In genomic region chr7:92638050-92638449, GRCm38 (mm10) we compare ENCODE assay signal across 8 mouse cellular contexts. TPM values are rescaled to one million over a fixed set of nuclear protein-coding genes. Genes with fewer than 3 reads are reported as not detected.
DNase-seq lines count a peak whose midpoint lies in the region; ATAC-seq and TF ChIP-seq lines count a peak whose summit lies in the region.

No protein-coding gene starts in this region.

- WGBS in forebrain, embryonic 10.5 days = 93% methylated on average over 5 of the region's 5 CpGs
- WGBS in limb, embryonic 15.5 days = 88% methylated on average over 5 of the region's 5 CpGs

- no peak overlapping the region for H3K27ac ChIP-seq in left cerebral cortex, adult 2 months
- H3K27ac ChIP-seq in forebrain, embryonic 10.5 days = no peak overlapping the region
- no peak overlapping the region for H3K27ac ChIP-seq in limb, embryonic 15.5 days

- H3K27me3 ChIP-seq in forebrain, embryonic 10.5 days (ENCODE audit: poor library complexity, severe bottlenecking) = peaks cover 8% of the 10 kb centered on the region
- H3K27me3 ChIP-seq in limb, embryonic 15.5 days = no peaks in the 10 kb centered on the region
- H3K27me3 ChIP-seq in splenic B cell, adult 2 months (ENCODE audit: control insufficient read depth, insufficient read depth, low read length, poor library complexity, severe bottlenecking) = no peaks in the 10 kb centered on the region

- no peaks in the 10 kb centered on the region for H3K9me3 ChIP-seq in forebrain, embryonic 10.5 days
- no peaks in the 10 kb centered on the region for H3K9me3 ChIP-seq in limb, embryonic 15.5 days

- DNase-seq in left cerebral cortex, adult 2 months (ENCODE audit: extremely low spot score in 1 of 2, low spot score in 2 of 2) = no peak
- DNase-seq in left cerebral cortex, postnatal 36 days (ENCODE audit: low spot score in 2 of 2) = no peak
- DNase-seq in forebrain, embryonic 10.5 days (ENCODE audit: extremely low spot score, low spot score) = no peak
- DNase-seq in splenic B cell, adult 2 months (ENCODE audit: low read depth, low spot score) = peak; percentile 46
- no peak for DNase-seq in right cerebral cortex, postnatal 10 days (ENCODE audit: low spot score in 2 of 2)
- no peak for DNase-seq in urinary bladder, adult 18-20 months (ENCODE audit: low spot score in 2 of 2)

- peaks cover 44% of the 10 kb centered on the region for H3K36me3 ChIP-seq in forebrain, embryonic 10.5 days (replicated peaks)
- peaks cover 11% of the 10 kb centered on the region; the same call in 1 of the 2 replicates for H3K36me3 ChIP-seq in limb, embryonic 15.5 days
- no peaks in the 10 kb centered on the region for H3K36me3 ChIP-seq in splenic B cell, adult 2 months (ENCODE audit: control insufficient read depth, insufficient read depth, low read length, poor library complexity, severe bottlenecking)

- peak overlapping the region; percentile 85 for H3K4me3 ChIP-seq in left cerebral cortex, adult 2 months
- peak overlapping the region; percentile 88 for H3K4me3 ChIP-seq in forebrain, embryonic 10.5 days
- peak overlapping the region; percentile 71 for H3K4me3 ChIP-seq in limb, embryonic 15.5 days

- H3K4me2 ChIP-seq in limb, embryonic 15.5 days = peak overlapping the region; percentile 69; the same call in 1 of the 2 replicates

- peaks cover 20% of the 10 kb centered on the region for H3K4me1 ChIP-seq in forebrain, embryonic 10.5 days
- peaks cover 12% of the 10 kb centered on the region for H3K4me1 ChIP-seq in limb, embryonic 15.5 days

- H3K9ac ChIP-seq in limb, embryonic 15.5 days = no peak overlapping the region

- TF ChIP-seq CTCF in left cerebral cortex, adult 2 months (IDR thresholded peaks at IDR 0.05) = no peak

- intact Hi-C loops in left cerebral cortex, adult 2 months (cut with DNase I) = loop anchor here (5.0 kb wide), 1 partner anchor 329 kb away; no protein-coding TSS in a partner anchor
- intact Hi-C loops in left cerebral cortex, postnatal 36 days (cut with DNase I) = loop anchor here (5.0 to 10.0 kb wide), 2 partner anchors 197 to 234 kb away; partner anchors contain the start of genes Ddias and Prcp

- ATAC-seq in limb, embryonic 15.5 days (ENCODE audit: insufficient number of reproducible peaks, low FRiP score, low TSS enrichment, low read depth) = no peak
- no peak for ATAC-seq in erythroid progenitor cell, adult 5-6 weeks (replicated peaks; ENCODE audit: low FRiP score, poor library complexity, severe bottlenecking)

RNA-seq across cellular contexts. Expression of gene Ankrd42, which starts 1.1 kb away (rescaled TPM):
- total RNA-seq in left cerebral cortex, adult 2 months (2021) = 10 to 100 TPM; 22.2 to 22.5 TPM
- total RNA-seq in left cerebral cortex, postnatal 36 days (2021) = 10 to 100 TPM; 20.6 to 24.3 TPM
- 10.1 and 10.7 TPM in 2 replicates for polyA plus RNA-seq in forebrain, embryonic 10.5 days (2016; fragmentation: Nextera tagmentation; extraction: Ambion mirVana)
- 5.7 and 6.1 TPM in 2 replicates for polyA plus RNA-seq in limb, embryonic 15.5 days (2015; fragmentation: Nextera tagmentation; extraction: Ambion mirVana)
- not detected in 2 replicates for total RNA-seq in erythroid progenitor cell, adult 5-6 weeks (2015; ENCODE audit: low replicate concordance)
- total RNA-seq in erythroid progenitor cell, adult 5-6 weeks (2017; ENCODE audit: low replicate concordance) = 0.51 and 1.3 TPM in 2 replicates

RNA-seq across cellular contexts. Expression of gene Pcf11, which starts 31.7 kb away (rescaled TPM):
- total RNA-seq in left cerebral cortex, adult 2 months (2021) = 10 to 100 TPM; 52.8 to 72.0 TPM
- 10 to 100 TPM; 50.9 to 62.2 TPM for total RNA-seq in left cerebral cortex, postnatal 36 days (2021)
- polyA plus RNA-seq in forebrain, embryonic 10.5 days (2016; fragmentation: Nextera tagmentation; extraction: Ambion mirVana) = 20.6 and 20.7 TPM in 2 replicates
- 18.8 and 23.0 TPM in 2 replicates for polyA plus RNA-seq in limb, embryonic 15.5 days (2015; fragmentation: Nextera tagmentation; extraction: Ambion mirVana)
- total RNA-seq in erythroid progenitor cell, adult 5-6 weeks (2015; ENCODE audit: low replicate concordance) = 106 and 138 TPM in 2 replicates
- 120 and 148 TPM in 2 replicates for total RNA-seq in erythroid progenitor cell, adult 5-6 weeks (2017; ENCODE audit: low replicate concordance)

Comparison
In these comparisons a context has a peak if more than half of its experiments do, and no peak if none do; other contexts are left out.
1. RNA of gene Ankrd42, which starts 1.1 kb away (total RNA-seq): 20.6 to 24.3 TPM in left cerebral cortex, postnatal 36 days and 22.2 to 22.5 TPM in left cerebral cortex, adult 2 months; 0.51 to 1.3 TPM in erythroid progenitor cell, adult 5-6 weeks; every median in the first group is over 4 times any median in the second.
2. Peak in every context shown above with its lines, with median percentiles within 50 percentile points of each other: H3K4me3 ChIP-seq.